Mouse (Mus musculus): ENCODE measurements around the gene Gm597. TPM values are rescaled to one million over a fixed set of nuclear protein-coding genes. Genes with fewer than 3 reads are reported as not detected.

Gene Gm597
- not detected in 2 replicates for polyA plus RNA-seq (2012; rRNA removed)

GRCm38 (mm10) chr1:28780152-28780551 lies at the start of gene Gm597:
Gene Gm597 (minus strand): TSS chr1:28780252.

Data from central nervous system, embryonic 14 days (tissue).